Mouse (Mus musculus) testis, adult 2 months (tissue): ENCODE data around the gene Ifna6.

Source experiments
- CTCF ChIP-seq: fragments of 200-500 bp; IDR thresholded peaks from 2 replicates; pipeline ENCODE4 v1.5.1; 2012; ENCODE audit warnings: low read depth, mild to moderate bottlenecking, inconsistent platforms, low read length, moderate library complexity; ENCODE audit not compliant: control insufficient read depth, insufficient read depth, insufficient replicate concordance
- POLR2A ChIP-seq: fragments of 200-500 bp; IDR thresholded peaks from 2 replicates; pipeline ENCODE4 v1.6.1; 2012; ENCODE audit warnings: low read depth, mild to moderate bottlenecking, inconsistent platforms, low read length, moderate library complexity; ENCODE audit not compliant: control insufficient read depth

DNA sequence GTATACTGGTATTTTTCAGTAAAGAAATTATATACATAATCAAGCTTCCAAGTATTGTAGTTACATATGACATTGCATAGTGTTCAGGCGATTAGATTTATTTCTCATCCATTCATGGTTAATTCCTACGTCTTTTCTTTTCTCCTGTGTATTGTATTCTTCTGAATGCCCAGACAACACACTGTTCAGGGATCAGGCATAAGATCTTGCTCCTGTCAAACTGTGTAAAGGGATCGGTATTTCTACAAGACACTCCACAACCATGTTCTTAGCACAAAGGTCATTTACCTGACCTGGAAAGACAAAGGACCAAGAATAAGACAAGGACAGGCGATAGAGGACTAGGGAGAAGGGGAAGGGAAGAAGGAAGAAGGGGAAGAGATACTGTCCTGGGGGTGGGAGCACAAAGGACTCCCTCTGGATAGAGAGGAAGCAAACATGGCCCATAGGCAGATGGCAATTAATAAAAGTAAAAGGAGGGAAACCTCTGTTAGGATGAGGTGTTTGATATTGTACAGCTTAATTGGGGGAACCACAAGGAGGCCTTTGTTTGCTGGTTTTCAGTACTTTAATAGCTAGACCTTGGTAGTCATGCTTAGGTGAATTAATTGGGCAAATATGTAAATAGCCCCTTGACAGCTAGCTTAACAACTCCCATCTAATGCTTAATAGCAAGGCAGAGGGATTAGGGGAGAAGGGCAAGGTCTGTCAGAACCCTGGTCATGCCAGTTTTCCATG, 24.0 kb downstream of the Ifna6 start:
- TF ChIP-seq POLR2A (no peak), CTCF (no peak)
